Mouse (Mus musculus) spleen, adult 2 months (tissue): ENCODE results near the gene Grk5.

Experiments used
- CTCF ChIP-seq: fragments of 200-500 bp; IDR thresholded peaks from 2 replicates; pipeline ENCODE4 v1.5.1; 2011; ENCODE audit warnings: mild to moderate bottlenecking, inconsistent platforms; ENCODE audit not compliant: insufficient read depth, insufficient read length, insufficient replicate concordance; ENCODE audit errors: extremely low read depth
- POLR2A ChIP-seq: fragments of 200-500 bp; IDR thresholded peaks from 2 replicates; pipeline ENCODE4 v1.6.1; 2011; ENCODE audit warnings: low read depth, low read length, inconsistent platforms

GRCm38 (mm10) chr19:60962358-60963061, 73.0 kb downstream of the Grk5 start:
- TF ChIP-seq CTCF = no peak
- TF ChIP-seq POLR2A = no peak
